Mouse (Mus musculus) lung, postnatal 4 days (tissue): ENCODE measurements around the gene Iqcn.
A peak's percentile ranks its signal among the peaks of the same experiment; 100 is the strongest.

Source experiments
- DNase-seq, 2 experiments: peaks; one replicate each; pipeline ENCODE4 v3.0.0; 2021

Iqcn gene

GRCm38 (mm10) chr8:70701048-70701981 lies 1.9 kb upstream of the Iqcn start:
- DNase-seq: no peak

DNA sequence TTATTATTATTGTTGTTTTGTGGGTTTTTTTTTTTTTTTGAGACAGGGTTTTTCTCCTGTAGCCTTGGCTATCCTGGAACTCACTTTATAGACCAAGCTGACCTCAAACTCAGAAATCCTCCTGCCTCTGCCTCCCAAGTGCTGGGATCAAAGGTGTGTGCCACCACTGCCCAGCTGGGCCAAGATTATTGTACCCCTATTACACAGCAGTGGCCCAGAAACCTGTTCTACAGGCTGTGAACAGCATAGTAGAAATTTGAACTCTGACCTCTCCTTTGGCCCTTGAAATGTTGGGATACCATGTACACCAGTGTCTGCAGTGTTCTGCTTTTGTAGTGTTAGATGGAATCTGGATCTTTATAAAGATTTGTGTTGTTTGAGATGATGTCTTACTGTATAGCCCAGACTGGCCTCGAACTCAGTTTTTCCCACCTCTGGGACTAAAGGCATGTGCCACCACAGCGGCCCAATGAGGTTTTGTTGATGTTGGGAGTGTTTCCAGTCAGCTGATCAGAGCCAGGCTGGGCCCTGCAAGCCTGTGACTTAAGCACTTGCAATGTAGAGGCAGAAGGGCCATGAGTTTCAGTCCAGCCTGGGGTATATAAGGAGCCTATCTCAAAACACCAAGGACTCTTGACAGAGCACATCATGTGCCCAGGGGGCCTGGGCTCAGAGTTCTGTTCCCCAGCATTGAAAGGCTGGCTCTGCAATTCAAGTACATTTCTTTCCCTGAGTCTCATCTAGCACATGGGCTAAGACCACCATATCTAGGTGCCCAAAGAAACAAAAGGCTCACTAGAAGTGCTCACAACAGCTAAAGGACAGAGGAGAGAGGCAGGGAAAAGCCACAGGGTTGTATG lies 1.0 kb upstream of the Iqcn start:
- DNase-seq: no peak

DNA sequence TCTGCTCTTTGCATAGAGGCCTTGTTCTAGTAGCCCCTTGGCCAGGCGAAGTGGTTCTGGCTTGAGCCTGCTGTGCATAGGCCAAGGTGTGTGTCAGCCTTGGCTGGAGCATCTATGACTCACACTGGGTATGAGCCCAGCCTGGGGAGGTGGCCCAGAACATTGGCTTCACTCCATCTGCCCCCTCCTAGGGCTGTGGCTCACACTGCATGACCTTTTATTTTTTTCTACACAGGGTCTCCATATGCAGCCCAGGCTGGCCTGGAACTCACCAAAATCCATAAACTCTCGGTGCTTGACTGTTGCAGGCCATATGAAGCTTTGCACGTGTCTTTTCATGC lies 445 bp upstream of the Iqcn start:
- DNase-seq: peak; percentile 58 to 72

GRCm38 (mm10) chr8:70708281-70708680 lies 5.0 kb downstream of the Iqcn start:
- no peak for DNase-seq

- no peak for DNase-seq
Measured at GRCm38 (mm10) chr8:70709794-70710193, 6.5 kb downstream of the Iqcn start.

DNA sequence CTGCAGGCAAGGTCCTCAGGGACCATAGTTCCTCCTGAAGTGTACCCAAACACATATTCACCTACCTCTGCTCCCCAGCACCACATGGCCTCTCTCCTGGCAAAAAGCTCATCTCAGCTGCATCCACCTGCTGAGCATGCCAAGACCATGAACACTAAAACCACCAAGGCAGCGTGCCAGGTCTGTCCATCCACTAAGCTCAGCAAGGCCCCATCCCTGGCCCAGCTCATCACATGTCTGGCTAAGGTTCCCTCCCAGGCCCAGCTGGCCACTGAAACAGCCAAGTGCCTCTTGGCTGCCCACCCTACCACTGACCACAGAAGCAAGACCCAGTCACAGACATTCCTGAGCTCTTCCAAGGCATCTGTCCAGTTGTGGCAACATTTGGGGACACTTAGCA lies 7.0 kb downstream of the Iqcn start:
- no peak for DNase-seq

DNA sequence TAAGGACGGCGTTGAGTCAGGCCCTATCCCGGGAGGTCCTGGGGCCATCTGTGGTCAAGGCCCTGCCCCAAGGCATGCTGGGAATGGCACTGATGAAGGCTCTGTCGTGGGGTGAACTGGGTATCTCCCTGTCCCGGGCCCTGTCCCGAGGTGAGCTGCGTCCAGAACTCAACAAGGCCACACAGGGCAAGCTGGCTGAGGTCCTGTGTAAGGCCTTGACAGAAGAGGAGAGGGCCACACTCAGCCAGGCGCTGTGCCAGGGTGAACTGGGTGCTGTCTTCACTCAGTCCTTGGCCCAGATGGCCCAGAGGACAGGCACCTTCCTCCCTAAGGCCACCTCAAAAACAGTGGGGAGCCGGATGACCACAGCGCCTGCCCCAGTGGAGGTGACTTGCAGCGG lies 7.8 kb downstream of the Iqcn start:
- DNase-seq: no peak

DNA sequence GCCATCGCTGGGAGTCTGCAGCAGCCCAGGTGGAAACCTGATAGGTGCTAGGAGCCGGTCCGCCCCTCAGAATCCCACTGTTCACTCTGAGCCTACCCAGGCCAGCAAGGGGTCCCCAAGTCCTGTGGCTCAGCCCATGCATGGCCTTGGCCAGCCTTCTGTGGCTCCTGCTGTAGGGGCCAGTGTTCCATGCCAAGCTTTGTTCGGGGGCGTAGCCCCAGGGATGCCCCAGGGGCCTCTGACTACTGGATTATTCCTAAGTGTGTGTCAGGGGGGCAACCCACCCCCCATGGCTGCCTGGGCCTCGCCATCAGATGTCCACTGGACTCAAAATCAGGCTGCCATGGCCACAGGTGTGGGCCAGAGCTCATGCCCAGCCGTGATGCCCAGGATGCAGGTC lies 10.7 kb downstream of the Iqcn start:
- peak in 1 of 2 experiments; percentile 20 for DNase-seq

DNA sequence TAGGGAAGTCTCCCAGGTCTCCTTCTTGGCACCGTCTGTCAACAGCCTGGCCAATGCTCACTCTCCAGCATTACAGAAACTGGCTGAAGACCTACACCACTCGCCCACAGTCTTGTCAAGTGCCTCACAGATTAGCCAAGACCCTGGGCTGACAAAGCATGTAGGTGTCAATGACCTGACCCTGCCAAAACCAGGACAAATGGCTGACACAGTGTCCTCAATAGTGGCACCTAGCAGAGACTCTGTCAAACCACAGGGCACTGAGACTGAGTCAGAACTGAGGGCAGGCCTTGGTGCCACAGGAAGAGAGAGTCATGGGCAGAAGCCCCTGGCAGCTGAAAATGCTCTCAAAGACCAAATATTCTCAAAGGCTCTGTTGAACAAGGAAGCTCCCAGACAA lies 11.8 kb downstream of the Iqcn start:
- DNase-seq: no peak

GRCm38 (mm10) chr8:70716521-70717400 lies 13.5 kb downstream of the Iqcn start:
- peak in 1 of 2 experiments; percentile 20 for DNase-seq

GRCm38 (mm10) chr8:70718297-70718696 lies 15.0 kb downstream of the Iqcn start, which contains the start of gene Gm3336:
TSS of gene Gm3336 (plus strand) at chr8:70718543.
- DNase-seq: peak; percentile 75 to 78

GRCm38 (mm10) chr8:70719796-70720270 lies 16.6 kb downstream of the Iqcn start:
- DNase-seq: peak; percentile 47 to 53

DNA sequence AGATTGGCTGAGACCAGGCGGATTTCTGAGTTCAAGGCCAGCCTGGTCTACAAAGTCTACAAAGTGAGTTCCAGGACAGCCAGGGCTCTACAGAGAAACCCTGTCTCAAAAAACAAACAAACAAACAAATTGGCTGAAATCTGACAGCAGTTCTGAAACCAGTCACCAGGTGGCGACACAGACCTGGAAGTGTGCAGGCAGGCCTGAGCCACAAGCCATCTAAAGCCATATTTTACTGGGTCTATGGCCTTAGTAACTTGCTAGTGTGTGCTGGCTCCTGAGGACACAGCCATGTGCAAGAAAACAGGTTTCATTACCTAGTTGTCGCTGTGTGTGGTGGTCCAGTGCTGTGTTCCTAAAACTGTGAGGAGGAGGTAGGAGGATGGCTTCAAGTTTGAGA lies 17.5 kb downstream of the Iqcn start:
- peak; percentile 63 to 88 for DNase-seq

DNA sequence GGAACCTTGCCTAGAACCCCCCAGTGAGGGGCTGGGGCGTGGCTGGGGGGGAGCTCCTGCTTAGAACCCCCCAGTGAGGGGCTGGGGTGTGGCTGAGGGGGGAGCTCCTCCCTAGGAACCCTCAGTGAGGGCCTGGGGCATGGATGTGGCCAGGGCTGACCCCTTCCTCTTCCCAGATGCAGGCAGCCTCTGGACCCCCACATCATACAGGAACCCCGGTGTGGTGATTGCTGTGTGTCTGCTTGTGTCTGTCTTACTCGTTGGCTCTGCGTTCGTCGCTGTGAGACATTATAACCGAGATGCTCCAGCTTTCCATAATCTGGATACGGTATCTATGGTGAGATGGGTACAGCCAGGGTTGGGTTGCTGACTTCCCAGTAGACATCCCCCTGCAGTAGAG lies 18.3 kb downstream of the Iqcn start:
- peak in 1 of 2 experiments; percentile 19 for DNase-seq

- peak; percentile 71 to 85 for DNase-seq
Measured at GRCm38 (mm10) chr8:70723486-70724210, 20.4 kb downstream of the Iqcn start, which contains the start of gene Pde4c. TSS of gene Pde4c (plus strand) at chr8:70723720.

GRCm38 (mm10) chr8:70724216-70724615 lies 21.0 kb downstream of the Iqcn start:
- peak in 1 of 2 experiments; percentile 22 for DNase-seq

- peak; percentile 51 to 61 for DNase-seq
Measured at GRCm38 (mm10) chr8:70725792-70726447, 22.7 kb downstream of the Iqcn start.

- peak in 1 of 2 experiments; percentile 16 for DNase-seq
Measured at GRCm38 (mm10) chr8:70726721-70727120, 23.5 kb downstream of the Iqcn start.

GRCm38 (mm10) chr8:70729808-70730475 lies 26.7 kb downstream of the Iqcn start:
- peak; percentile 55 to 61 for DNase-seq

DNA sequence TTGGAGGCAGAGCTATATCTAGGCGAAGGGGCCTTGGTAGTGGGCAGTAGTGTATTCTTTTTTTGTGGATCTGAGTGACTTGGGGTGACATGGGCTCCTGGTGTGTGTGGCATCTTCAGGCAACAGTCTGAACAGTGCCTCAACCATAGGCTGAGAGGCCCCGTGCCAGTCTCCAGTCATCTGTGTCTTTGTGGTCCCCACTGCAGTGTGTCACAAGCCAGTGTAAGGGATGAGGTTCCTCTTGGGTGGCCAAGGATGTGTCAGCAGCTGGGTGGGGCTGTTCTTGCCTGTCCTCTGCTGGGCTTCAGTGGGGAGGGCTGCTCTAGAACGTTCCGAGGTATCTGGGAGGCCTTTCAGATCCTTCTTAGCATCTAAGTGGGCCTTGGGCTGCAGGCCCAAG lies 27.7 kb downstream of the Iqcn start:
- DNase-seq: peak in 1 of 2 experiments; percentile 27
